Mouse (Mus musculus) MEL (cell line): ENCODE measurements at regions not wholly inside any gene's neighbourhood (a gene's known extent, or its start where the extent isn't known, plus 50 kb on each side); places are given as distances from the start of the nearest gene placed in this dataset.

Experiments
- DNase-seq: peaks from one replicate; pipeline ENCODE4 v3.0.0; 2011; ENCODE audit warnings: low read depth, low spot score
- H3K27ac ChIP-seq: 2 replicates; pipeline ENCODE4 v1.5.1; 2012; ENCODE audit warnings: low read depth, mild to moderate bottlenecking, control low read depth, low read length, moderate library complexity; ENCODE audit not compliant: control insufficient read depth
- H3K27me3 ChIP-seq, 2 experiments: fragments of 150-350 bp in 1 of 2; sonication (generic) in 1 of 2; 2 replicates each; pipeline ENCODE4 v1.6.1; 2012; ENCODE audit warnings: low read length in 2 of 2, mild to moderate bottlenecking in 2 of 2, improper control_type of control experiment in 1 of 2, moderate library complexity in 1 of 2; ENCODE audit not compliant: insufficient read depth in 2 of 2, control insufficient read depth in 1 of 2
- H3K36me3 ChIP-seq, 2 experiments: 2 replicates each; pipeline ENCODE4 v1.6.1; 2012 to 2014; ENCODE audit warnings: low read length in 2 of 2, improper control_type of control experiment in 1 of 2, inconsistent platforms in 1 of 2, mild to moderate bottlenecking in 1 of 2; ENCODE audit not compliant: insufficient read depth in 2 of 2, control insufficient read depth in 1 of 2
- H3K4me1 ChIP-seq, 2 experiments: fragments of 150-350 bp in 1 of 2; sonication (generic) in 1 of 2; 2 replicates each; pipeline ENCODE4 v1.6.1; 2012; ENCODE audit warnings: low read length in 2 of 2, improper control_type of control experiment in 1 of 2, mild to moderate bottlenecking in 1 of 2; ENCODE audit not compliant: insufficient read depth in 2 of 2, control insufficient read depth in 1 of 2
- H3K4me3 ChIP-seq, 2 experiments: fragments of 150-350 bp in 1 of 2; sonication (generic) in 1 of 2; 2 replicates each; pipeline ENCODE4 v1.5.1; 2012; ENCODE audit warnings: low read depth in 2 of 2, low read length in 2 of 2, mild to moderate bottlenecking in 2 of 2, moderate library complexity in 2 of 2, control low read depth in 1 of 2, improper control_type of control experiment in 1 of 2; ENCODE audit not compliant: control insufficient read depth in 1 of 2, insufficient read depth in 1 of 2
- H3K79me2 ChIP-seq: 2 replicates; pipeline ENCODE4 v1.6.1; 2012; ENCODE audit warnings: mild to moderate bottlenecking, low read length, moderate library complexity; ENCODE audit not compliant: control insufficient read depth, poor library complexity, insufficient read depth
- H3K9ac ChIP-seq: 2 replicates; pipeline ENCODE4 v1.6.1; 2012; ENCODE audit warnings: low read depth, mild to moderate bottlenecking, control low read depth, low read length, moderate library complexity; ENCODE audit not compliant: control insufficient read depth, poor library complexity, severe bottlenecking
- H3K9me3 ChIP-seq: fragments of 150-350 bp; sonication (generic); replicated peaks from 2 replicates; pipeline ENCODE4 v1.6.1; 2012; ENCODE audit warnings: mild to moderate bottlenecking, low read length, improper control_type of control experiment, moderate library complexity; ENCODE audit not compliant: insufficient read depth
- CTCF ChIP-seq, 3 experiments: IDR thresholded peaks in 2 of 3; conservative IDR thresholded peaks in 1 of 3; 2 replicates each; pipeline ENCODE4 v1.5.1; 2011 to 2012; ENCODE audit warnings: low read length in 3 of 3, low read depth in 2 of 3, mild to moderate bottlenecking in 2 of 3, improper control_type of control experiment in 1 of 3, inconsistent platforms in 1 of 3, mixed read lengths in 1 of 3, moderate library complexity in 1 of 3; ENCODE audit not compliant: control insufficient read depth in 1 of 3, insufficient read depth in 1 of 3, poor library complexity in 1 of 3, severe bottlenecking in 1 of 3
- GABPA ChIP-seq: IDR thresholded peaks from 2 replicates; pipeline ENCODE4 v1.6.1; 2012; ENCODE audit warnings: low read depth, mild to moderate bottlenecking, inconsistent platforms, low read length, improper control_type of control experiment, moderate library complexity
- GATA1 ChIP-seq: IDR thresholded peaks from 2 replicates; pipeline ENCODE4 v1.6.1; 2011; ENCODE audit warnings: low read depth, low read length, improper control_type of control experiment
- HCFC1 ChIP-seq: IDR thresholded peaks from 2 replicates; pipeline ENCODE4 v1.6.1; 2012; ENCODE audit warnings: low read depth, mild to moderate bottlenecking, inconsistent platforms, low read length, improper control_type of control experiment, moderate library complexity
- JUND ChIP-seq: IDR thresholded peaks from 2 replicates; pipeline ENCODE4 v1.6.1; 2011; ENCODE audit warnings: low read depth, mild to moderate bottlenecking, improper control_type of control experiment, low read length
- KAT2A ChIP-seq: conservative IDR thresholded peaks from 2 replicates; pipeline ENCODE4 v1.6.1; 2012; ENCODE audit warnings: low read depth, low read length, improper control_type of control experiment, inconsistent platforms
- MAFK ChIP-seq: IDR thresholded peaks from 2 replicates; pipeline ENCODE4 v1.6.1; 2011; ENCODE audit warnings: low read depth, mild to moderate bottlenecking, low read length, improper control_type of control experiment, borderline replicate concordance
- MAX ChIP-seq: IDR thresholded peaks from 2 replicates; pipeline ENCODE4 v1.6.1; 2011; ENCODE audit warnings: low read length, improper control_type of control experiment
- MYB ChIP-seq: IDR thresholded peaks from 2 replicates; pipeline ENCODE4 v1.6.1; 2011; ENCODE audit warnings: mild to moderate bottlenecking, low read depth, low read length, improper control_type of control experiment
- MYC ChIP-seq: IDR thresholded peaks from 2 replicates; pipeline ENCODE4 v1.6.1; 2011; ENCODE audit warnings: low read depth, mild to moderate bottlenecking, low read length, improper control_type of control experiment, moderate library complexity
- NELFE ChIP-seq: IDR thresholded peaks from 2 replicates; pipeline ENCODE4 v1.6.1; 2011; ENCODE audit warnings: low read depth, low read length, improper control_type of control experiment
- NRF1 ChIP-seq: IDR thresholded peaks from 2 replicates; pipeline ENCODE4 v1.6.1; 2014; ENCODE audit warnings: low read depth, mild to moderate bottlenecking, inconsistent platforms, low read length, improper control_type of control experiment, moderate library complexity; ENCODE audit not compliant: poor library complexity, insufficient read depth, severe bottlenecking
- POLR2AphosphoS2 ChIP-seq: IDR thresholded peaks from 2 replicates; pipeline ENCODE4 v1.6.1; 2011; ENCODE audit warnings: low read length, improper control_type of control experiment
- SIN3A ChIP-seq: IDR thresholded peaks from 2 replicates; pipeline ENCODE4 v1.6.1; 2012; ENCODE audit warnings: low read length, improper control_type of control experiment, inconsistent platforms
- TBP ChIP-seq: IDR thresholded peaks from 2 replicates; pipeline ENCODE4 v1.8.0; 2011; ENCODE audit warnings: low read depth, low read length, improper control_type of control experiment
- TCF12 ChIP-seq: IDR thresholded peaks from 2 replicates; pipeline ENCODE4 v1.6.1; 2014; ENCODE audit warnings: low read depth, mild to moderate bottlenecking, inconsistent platforms, low read length, improper control_type of control experiment, moderate library complexity
- UBTF ChIP-seq: IDR thresholded peaks from 2 replicates; pipeline ENCODE4 v1.6.1; 2012; ENCODE audit warnings: low read depth, mild to moderate bottlenecking, inconsistent platforms, low read length, improper control_type of control experiment, moderate library complexity, borderline replicate concordance; ENCODE audit not compliant: insufficient read depth
- USF2 ChIP-seq, 2 experiments: IDR thresholded peaks; 2 replicates each; pipeline ENCODE4 v1.6.1; 2011 to 2012; ENCODE audit warnings: improper control_type of control experiment in 2 of 2, low read length in 2 of 2, borderline replicate concordance in 1 of 2, inconsistent platforms in 1 of 2, low read depth in 1 of 2, mild to moderate bottlenecking in 1 of 2; ENCODE audit not compliant: insufficient read depth in 1 of 2
- ZC3H11A ChIP-seq: IDR thresholded peaks from 2 replicates; pipeline ENCODE4 v1.6.1; 2012; ENCODE audit warnings: low read depth, mild to moderate bottlenecking, inconsistent platforms, low read length, improper control_type of control experiment

- H3K27me3 ChIP-seq: no peaks in the 10 kb centered on the region
- H3K27ac ChIP-seq: no peak overlapping the region
- no peak for TF ChIP-seq NELFE
- TF ChIP-seq KAT2A: no peak
- no peak for TF ChIP-seq MYC
- no peak for TF ChIP-seq POLR2AphosphoS2
- TF ChIP-seq USF2 (IDR thresholded peaks at IDR 0.05; ENCODE audit: borderline replicate concordance in 1 of 2, insufficient read depth in 1 of 2, low read depth in 1 of 2, low read length in 2 of 2): no peak
- TF ChIP-seq UBTF: no peak
- TF ChIP-seq SIN3A: no peak
- no peak for TF ChIP-seq NRF1
- no peak for TF ChIP-seq CTCF (IDR thresholded peaks at IDR 0.05 in 2 of 3, conservative IDR thresholded peaks at IDR 0.05 in 1 of 3; ENCODE audit: control insufficient read depth in 1 of 3, insufficient read depth in 1 of 3, low read depth in 2 of 3, low read length in 3 of 3, poor library complexity in 1 of 3, severe bottlenecking in 1 of 3)
- no peak for TF ChIP-seq MAFK
- no peak for TF ChIP-seq GATA1
- TF ChIP-seq HCFC1: no peak
- TF ChIP-seq JUND: no peak
- TF ChIP-seq ZC3H11A: no peak
- H3K79me2 ChIP-seq: no peaks in the 10 kb centered on the region
- no peaks in the 10 kb centered on the region for H3K4me1 ChIP-seq
- no peak overlapping the region for H3K9ac ChIP-seq
- DNase-seq: no peak
- H3K36me3 ChIP-seq: no peaks in the 10 kb centered on the region
- H3K4me3 ChIP-seq: no peak overlapping the region
- no peaks in the 10 kb centered on the region for H3K9me3 ChIP-seq
Observed at GRCm38 (mm10) chr5:116790419-116790818, 198.8 kb upstream of the Srrm4 start.

GRCm38 (mm10) chr5:116789859-116790258, 198.2 kb upstream of the Srrm4 start:
- Histone ChIP-seq H3K9me3 (no peaks in the 10 kb centered on the region), H3K36me3 (no peaks in the 10 kb centered on the region), H3K27me3 (no peaks in the 10 kb centered on the region), H3K4me1 (no peaks in the 10 kb centered on the region), H3K79me2 (no peaks in the 10 kb centered on the region), H3K27ac (no peak overlapping the region), H3K9ac (no peak overlapping the region), H3K4me3 (no peak overlapping the region)
- TF ChIP-seq NELFE (no peak), GABPA (no peak), TCF12 (no peak), MAX (no peak), MYB (no peak), ZC3H11A (no peak), USF2 (IDR thresholded peaks at IDR 0.05; ENCODE audit: borderline replicate concordance in 1 of 2, insufficient read depth in 1 of 2, low read depth in 1 of 2, low read length in 2 of 2) (no peak), HCFC1 (no peak), TBP (no peak)
- no peak for DNase-seq
